Mouse (Mus musculus): Measurements from ENCODE around the gene Mrpl43.

GRCm38 (mm10) chr19:44988321-44988720 is 17.9 kb downstream of the Mrpl43 start:
- TF ChIP-seq CTCF (IDR thresholded peaks at IDR 0.05; ENCODE audit: borderline replicate concordance, insufficient read depth, low read length): no peak
- no peak for TF ChIP-seq POLR2A (IDR thresholded peaks at IDR 0.05; ENCODE audit: low read depth, low read length)

Measured in embryonic fibroblast, embryonic 13.5 days (primary cell).